Mouse (Mus musculus) limb, embryonic 15.5 days (tissue): ENCODE results near the gene Npas4. TPM values are rescaled to one million over a fixed set of nuclear protein-coding genes. Genes with fewer than 3 reads are reported as not detected.

Experiments used
- ATAC-seq: fragments of 200-750 bp; cut with Nextera tagmentation; 2 replicates; pipeline ENCODE4 v1.8.0; 2017; ENCODE audit warnings: low read depth, moderate TSS enrichment; ENCODE audit not compliant: insufficient number of reproducible peaks, low FRiP score, low TSS enrichment
- H3K27ac ChIP-seq: fragments of 300-500 bp; sonication (generic); 2 replicates; pipeline ENCODE4 v1.5.1; 2015; ENCODE audit warnings: moderate library complexity, mild to moderate bottlenecking, inconsistent platforms
- H3K27me3 ChIP-seq: fragments of 300-500 bp; sonication (generic); 2 replicates; pipeline ENCODE4 v1.6.1; 2015; ENCODE audit warnings: inconsistent platforms
- H3K36me3 ChIP-seq: fragments of 300-500 bp; sonication (generic); 2 replicates; pipeline ENCODE4 v1.6.1; 2015; ENCODE audit warnings: inconsistent platforms
- H3K4me1 ChIP-seq: fragments of 300-500 bp; sonication (generic); 2 replicates; pipeline ENCODE4 v1.6.1; 2015; ENCODE audit warnings: inconsistent platforms
- H3K4me2 ChIP-seq: fragments of 300-500 bp; sonication (generic); 2 replicates; pipeline ENCODE4 v1.6.1; 2015; ENCODE audit warnings: mild to moderate bottlenecking, inconsistent platforms
- H3K4me3 ChIP-seq: fragments of 300-500 bp; sonication (generic); 2 replicates; pipeline ENCODE4 v1.5.1; 2015; ENCODE audit warnings: mild to moderate bottlenecking, inconsistent platforms
- H3K9ac ChIP-seq: fragments of 300-500 bp; sonication (generic); 2 replicates; pipeline ENCODE4 v1.6.1; 2015; ENCODE audit warnings: inconsistent platforms
- H3K9me3 ChIP-seq: fragments of 300-500 bp; sonication (generic); 2 replicates; pipeline ENCODE4 v1.6.1; 2016; ENCODE audit warnings: inconsistent platforms
- WGBS: fragments of 180-500 bp; shearing (Covaris S2); methylation state at CpG from one replicate; pipeline ENCODE4 v1.1.7; 2015; 5-methylcytosine and 5-hydroxymethylcytosine counted together
- polyA plus RNA-seq: library from polyadenylated mRNA; unstranded; fragments of >200 nt; fragmentation: Nextera tagmentation; extraction: Ambion mirVana; gene quantifications from 2 replicates; pipeline ENCODE4 v1.2.1, GENCODE M21; 2015

The Npas4 gene
- not detected in 2 replicates for polyA plus RNA-seq

DNA sequence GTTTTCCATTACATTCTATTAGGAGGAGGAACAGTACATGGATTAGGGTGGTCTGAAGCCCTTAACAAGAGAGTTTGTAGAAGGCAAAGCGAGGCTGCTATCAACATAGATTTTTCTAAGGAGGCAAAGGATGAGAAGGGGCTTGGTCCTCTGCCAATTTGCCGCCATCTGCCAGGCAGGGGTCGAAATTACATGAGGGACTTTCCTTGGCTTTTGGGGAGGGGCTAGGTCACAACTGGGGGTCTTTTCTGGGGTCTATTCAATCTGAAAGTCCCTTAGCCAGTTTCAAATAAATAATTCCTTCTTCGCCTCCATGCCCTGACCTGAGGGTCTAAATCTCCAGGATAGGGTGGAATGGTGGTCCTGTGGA is at the start of gene Npas4:
Gene Npas4 (minus strand): TSS at position 61 of the 370 bp plus-strand sequence.
- Histone ChIP-seq H3K4me3 (no peak within 1 kb of the TSS), H3K4me1 (peaks cover 14% of the 10 kb centered on the region), H3K4me2 (no peak within 1 kb of the TSS), H3K9ac (no peak within 1 kb of the TSS), H3K27ac (no peak within 1 kb of the TSS), H3K27me3 (peaks cover 65% of the 10 kb centered on the region), H3K36me3 (no peaks in the 10 kb centered on the region), H3K9me3 (no peaks in the 10 kb centered on the region)
- WGBS: 24% methylated on average over 4 of the region's 4 CpGs
- ATAC-seq: no peak

DNA sequence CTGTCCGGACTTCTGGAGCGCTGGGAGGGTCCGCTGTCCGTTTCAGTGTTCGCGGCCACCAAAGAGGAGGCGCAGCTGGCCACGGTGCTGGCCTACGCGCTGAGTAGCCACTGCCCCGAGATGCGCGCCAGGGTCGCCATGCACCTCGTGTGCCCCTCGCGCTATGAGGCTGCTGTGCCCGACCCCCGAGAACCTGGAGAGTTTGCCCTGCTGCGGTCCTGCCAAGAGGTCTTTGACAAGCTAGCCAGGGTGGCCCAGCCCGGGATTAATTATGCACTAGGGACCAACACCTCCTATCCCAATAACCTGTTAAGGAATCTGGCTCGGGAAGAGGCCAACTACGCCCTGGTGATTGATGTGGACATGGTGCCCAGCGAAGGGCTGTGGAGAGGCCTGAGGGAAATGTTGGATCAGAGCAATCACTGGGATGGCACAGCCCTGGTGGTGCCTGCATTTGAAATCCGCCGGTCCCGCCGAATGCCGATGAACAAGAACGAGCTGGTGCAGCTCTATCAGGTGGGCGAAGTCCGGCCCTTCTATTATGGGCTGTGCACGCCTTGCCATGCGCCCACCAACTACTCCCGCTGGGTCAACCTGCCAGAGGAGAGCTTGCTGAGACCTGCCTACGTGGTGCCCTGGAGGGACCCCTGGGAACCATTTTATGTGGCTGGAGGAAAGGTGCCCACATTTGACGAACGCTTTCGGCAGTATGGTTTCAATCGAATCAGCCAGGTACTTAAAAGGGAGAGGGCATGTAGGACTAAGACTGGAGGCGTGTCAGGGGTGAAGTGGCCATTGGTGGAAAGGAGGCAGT is 49.4 kb upstream of the Npas4 start:
- H3K4me1 ChIP-seq: peaks cover 35% of the 10 kb centered on the region
- H3K27ac ChIP-seq: peak overlapping the region; percentile 76; the same call in 1 of the 2 replicates
- no peak for ATAC-seq
- peak overlapping the region; percentile 95 for H3K4me2 ChIP-seq
- WGBS: 7% methylated on average over 41 of the region's 41 CpGs
- no peaks in the 10 kb centered on the region for H3K9me3 ChIP-seq
- 0 out of 2 replicates have a peak, but pooled peaks cover 8% of the 10 kb centered on the region for H3K36me3 ChIP-seq
- H3K4me3 ChIP-seq: peak overlapping the region; percentile 87
- peak overlapping the region; percentile 89 for H3K9ac ChIP-seq
- H3K27me3 ChIP-seq: no peaks in the 10 kb centered on the region

DNA sequence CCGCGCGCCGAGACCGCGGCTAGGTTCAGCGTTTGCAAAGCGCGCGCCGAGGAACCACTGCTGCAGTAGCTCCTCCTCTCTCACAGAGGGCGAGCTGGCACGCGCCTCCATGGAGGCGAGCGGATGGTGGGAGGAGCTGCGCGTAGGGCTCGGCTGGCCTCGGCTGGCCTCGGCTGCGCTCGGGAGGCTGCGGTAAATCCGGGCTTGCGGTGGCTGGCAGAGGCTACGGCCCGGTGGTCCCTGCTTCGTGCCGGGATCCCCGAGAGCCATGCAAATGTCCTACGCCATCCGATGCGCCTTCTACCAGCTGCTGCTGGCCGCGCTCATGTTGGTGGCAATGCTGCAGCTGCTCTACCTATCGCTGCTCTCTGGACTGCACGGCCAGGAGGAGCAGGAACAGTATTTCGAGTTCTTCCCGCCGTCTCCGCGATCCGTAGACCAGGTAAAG is 48.6 kb upstream of the Npas4 start, which contains the start of the genes B4gat1 and AC124502.3:
Gene B4gat1 (plus strand): TSS at position 118 of the 448 bp plus-strand sequence.
Gene AC124502.3 (plus strand): TSS at position 183 of the 448 bp plus-strand sequence.
- 0 out of 2 replicates have a peak, but pooled peaks cover 8% of the 10 kb centered on the region for H3K36me3 ChIP-seq
- H3K4me3 ChIP-seq: peak within 1 kb of the TSS; percentile 87
- H3K4me1 ChIP-seq: peaks cover 35% of the 10 kb centered on the region
- WGBS: under 1% methylated on average over 38 of the region's 44 CpGs
- ATAC-seq: peak; percentile 89
- peak within 1 kb of the TSS; percentile 89 for H3K9ac ChIP-seq
- H3K9me3 ChIP-seq: no peaks in the 10 kb centered on the region
- peak within 1 kb of the TSS; percentile 76 for H3K27ac ChIP-seq
- peak within 1 kb of the TSS; percentile 95 for H3K4me2 ChIP-seq
- H3K27me3 ChIP-seq: no peaks in the 10 kb centered on the region

DNA sequence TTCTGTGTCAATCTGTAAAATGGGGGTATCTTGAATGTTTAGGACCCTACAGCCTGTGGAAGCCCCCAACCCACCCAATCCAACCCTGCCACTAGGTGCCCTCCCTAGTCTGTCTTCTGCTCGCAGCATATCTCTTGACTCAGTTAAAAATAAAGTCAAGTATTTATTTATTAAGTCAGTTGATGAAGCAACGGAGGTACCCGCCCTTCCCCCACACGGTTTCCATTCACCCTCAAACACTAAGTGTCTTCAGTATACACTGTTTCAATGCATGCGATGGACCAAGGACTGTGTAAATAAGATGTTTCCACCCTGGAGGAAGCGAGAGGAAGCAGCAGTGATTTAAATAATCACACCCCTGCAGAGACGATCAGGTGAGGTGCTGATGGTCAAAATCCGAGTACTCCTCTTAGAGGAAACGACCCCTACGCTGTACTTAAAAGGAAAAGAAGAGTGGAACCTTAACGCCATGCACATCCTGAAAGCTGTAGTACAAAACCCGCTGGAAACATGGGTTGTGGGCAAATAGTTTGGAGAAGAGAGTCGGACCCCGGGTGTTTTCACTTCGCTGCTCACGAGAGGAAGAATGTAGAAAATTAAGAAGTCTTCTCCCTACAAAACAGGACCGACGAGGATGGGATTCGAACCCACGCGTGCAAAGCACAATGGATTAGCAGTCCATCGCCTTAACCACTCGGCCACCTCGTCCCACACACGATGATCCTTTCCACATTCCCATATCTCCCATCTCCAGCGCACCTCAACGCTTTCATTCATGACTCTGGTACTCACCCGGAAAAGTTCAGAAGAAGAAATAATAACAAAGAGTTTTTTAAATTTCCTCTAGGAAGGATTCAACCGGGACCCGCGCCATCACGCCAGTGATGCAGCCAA is 47.8 kb upstream of the Npas4 start:
- H3K9me3 ChIP-seq: no peaks in the 10 kb centered on the region
- 4% methylated on average over 32 of the region's 32 CpGs for WGBS
- peak overlapping the region; percentile 89 for H3K9ac ChIP-seq
- H3K4me1 ChIP-seq: peaks cover 35% of the 10 kb centered on the region
- no peaks in the 10 kb centered on the region for H3K27me3 ChIP-seq
- peak overlapping the region; percentile 95 for H3K4me2 ChIP-seq
- peak overlapping the region; percentile 87 for H3K4me3 ChIP-seq
- 0 out of 2 replicates have a peak, but pooled peaks have one; percentile 26 for ATAC-seq
- 0 out of 2 replicates have a peak, but pooled peaks cover 5% of the 10 kb centered on the region for H3K36me3 ChIP-seq
- peak overlapping the region; percentile 76 for H3K27ac ChIP-seq

DNA sequence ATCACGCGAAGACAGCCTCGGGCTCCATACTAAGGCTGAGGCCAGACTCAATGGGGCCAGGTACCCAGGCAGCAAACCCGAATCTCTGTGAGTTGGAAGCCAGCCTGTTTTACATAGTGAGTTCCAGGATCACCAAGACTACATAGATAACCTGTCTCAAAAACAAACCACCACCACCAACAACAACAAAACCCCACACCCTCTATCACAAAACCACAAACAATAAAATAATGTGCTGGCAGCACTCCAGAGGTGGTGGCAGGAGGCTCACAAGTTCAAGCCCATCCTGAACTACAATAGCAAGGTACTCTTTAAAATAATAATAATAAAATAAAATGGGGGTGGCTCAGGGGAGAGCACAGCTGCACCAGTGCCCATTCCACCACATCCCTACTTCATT is 46.5 kb upstream of the Npas4 start:
- peaks cover 4% of the 10 kb centered on the region for H3K36me3 ChIP-seq
- 77% methylated on average over 4 of the region's 4 CpGs for WGBS
- no peak for ATAC-seq

DNA sequence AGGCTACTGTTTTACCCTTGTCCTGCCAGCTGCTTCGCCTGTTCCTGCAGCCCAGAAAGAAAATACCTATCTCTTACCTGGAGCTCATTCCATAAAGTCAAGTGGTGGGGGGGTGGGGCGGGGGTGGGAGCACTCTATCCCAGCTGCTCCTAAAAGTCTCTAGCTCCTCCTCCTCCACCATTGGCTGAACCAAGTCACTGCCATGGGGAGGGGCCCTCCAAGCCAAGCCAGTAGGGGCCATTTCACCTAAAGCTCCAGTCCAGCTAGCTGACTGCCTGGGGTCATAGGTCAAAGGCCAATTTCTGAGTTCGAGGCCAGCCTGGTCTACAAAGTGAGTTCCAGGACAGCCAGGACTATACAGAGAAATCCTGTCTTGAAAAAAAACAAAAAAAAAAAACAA is 42.6 kb upstream of the Npas4 start:
- Histone ChIP-seq H3K4me3 (no peak overlapping the region), H3K27ac (no peak overlapping the region), H3K36me3 (peaks cover 37% of the 10 kb centered on the region), H3K9me3 (no peaks in the 10 kb centered on the region), H3K4me1 (peaks cover 4% of the 10 kb centered on the region; the same call in 1 of the 2 replicates), H3K27me3 (no peaks in the 10 kb centered on the region), H3K9ac (no peak overlapping the region), H3K4me2 (no peak overlapping the region)
- ATAC-seq: no peak
- WGBS: 63% methylated on average over 3 of the region's 3 CpGs

More for the DNA sequence above, 46.5 kb upstream of the Npas4 start:
- Histone ChIP-seq H3K27ac (no peak overlapping the region), H3K27me3 (no peaks in the 10 kb centered on the region), H3K4me3 (no peak overlapping the region), H3K9me3 (no peaks in the 10 kb centered on the region), H3K9ac (no peak overlapping the region), H3K4me1 (peaks cover 28% of the 10 kb centered on the region), H3K4me2 (no peak overlapping the region)

DNA sequence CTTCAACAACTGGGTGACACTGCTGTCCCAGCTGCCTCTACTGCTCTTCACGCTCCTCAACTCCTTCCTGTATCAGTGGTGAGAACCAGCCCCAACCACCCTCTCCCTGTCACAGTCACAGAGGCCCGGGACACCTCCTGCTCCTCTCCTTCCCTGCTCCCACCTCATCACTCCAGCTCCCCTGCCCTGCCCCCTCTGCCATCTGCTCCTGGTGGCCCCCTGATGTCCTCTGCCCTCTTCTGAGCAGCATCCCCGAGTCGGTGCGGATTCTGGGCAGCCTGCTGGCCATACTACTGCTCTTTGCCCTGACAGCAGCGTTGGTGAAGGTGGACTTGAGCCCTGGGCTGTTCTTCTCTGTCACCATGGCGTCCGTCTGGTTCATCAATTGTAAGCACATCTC is 36.0 kb upstream of the Npas4 start:
- no peaks in the 10 kb centered on the region for H3K9me3 ChIP-seq
- no peak for ATAC-seq
- no peaks in the 10 kb centered on the region for H3K27me3 ChIP-seq
- no peak overlapping the region for H3K27ac ChIP-seq
- no peak overlapping the region for H3K4me2 ChIP-seq
- no peak overlapping the region for H3K9ac ChIP-seq
- H3K36me3 ChIP-seq: peaks cover 31% of the 10 kb centered on the region
- peaks cover 9% of the 10 kb centered on the region; the same call in 1 of the 2 replicates for H3K4me1 ChIP-seq
- WGBS: 92% methylated on average over 8 of the region's 8 CpGs
- no peak overlapping the region for H3K4me3 ChIP-seq

DNA sequence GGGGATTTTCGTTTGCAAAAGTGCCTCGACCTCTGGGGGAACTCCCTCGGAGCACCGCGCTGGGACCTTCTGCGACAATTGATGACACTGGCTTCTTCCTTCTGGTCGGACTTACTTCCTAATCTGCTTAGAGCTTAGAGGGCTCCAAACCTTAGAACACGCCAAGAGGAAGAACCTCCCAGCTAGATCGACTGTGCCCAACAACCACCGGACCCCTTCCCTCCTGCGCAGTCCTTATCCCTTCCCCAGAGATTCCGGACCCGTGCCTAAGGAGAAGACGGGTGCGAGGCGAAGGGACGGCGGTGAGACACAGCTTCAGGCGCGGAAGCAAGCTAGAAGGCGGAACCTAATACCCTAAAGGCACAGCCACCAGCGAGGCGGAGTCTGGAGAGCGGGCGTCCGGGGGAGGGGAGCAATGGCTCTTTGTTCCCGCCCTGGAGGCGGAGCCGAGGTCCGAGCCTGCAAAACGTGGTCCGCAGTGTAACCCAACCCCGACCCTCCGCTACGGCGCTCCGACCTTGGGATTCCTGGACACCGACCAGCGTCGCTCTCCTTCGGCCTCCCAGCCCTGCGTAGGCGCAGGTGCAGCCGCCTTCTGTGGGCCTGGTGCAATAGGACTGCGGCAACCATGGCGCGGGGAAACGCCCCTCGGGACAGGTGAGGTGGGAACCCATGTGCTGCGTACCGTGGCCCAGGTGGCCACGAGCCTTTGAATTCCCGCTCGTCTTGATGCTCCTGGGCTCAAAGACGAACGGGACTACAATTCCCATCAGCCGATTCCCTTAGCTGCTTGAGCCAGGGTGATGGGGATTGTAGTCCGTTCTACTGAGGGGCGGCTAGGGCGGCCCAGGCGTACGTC is 33.7 kb upstream of the Npas4 start, which contains the start of gene Slc29a2:
Gene Slc29a2 (plus strand): TSS at position 240 of the 859 bp plus-strand sequence.
- H3K36me3 ChIP-seq: peaks cover 10% of the 10 kb centered on the region
- H3K4me3 ChIP-seq: peak within 1 kb of the TSS; percentile 70
- H3K27me3 ChIP-seq: no peaks in the 10 kb centered on the region
- peak; percentile 93 for ATAC-seq
- H3K9me3 ChIP-seq: no peaks in the 10 kb centered on the region
- peak within 1 kb of the TSS; percentile 95 for H3K4me2 ChIP-seq
- under 1% methylated on average over 62 of the region's 62 CpGs for WGBS
- peaks cover 9% of the 10 kb centered on the region; the same call in 1 of the 2 replicates for H3K4me1 ChIP-seq
- peak within 1 kb of the TSS; percentile 80 for H3K27ac ChIP-seq
- H3K9ac ChIP-seq: peak within 1 kb of the TSS; percentile 65

DNA sequence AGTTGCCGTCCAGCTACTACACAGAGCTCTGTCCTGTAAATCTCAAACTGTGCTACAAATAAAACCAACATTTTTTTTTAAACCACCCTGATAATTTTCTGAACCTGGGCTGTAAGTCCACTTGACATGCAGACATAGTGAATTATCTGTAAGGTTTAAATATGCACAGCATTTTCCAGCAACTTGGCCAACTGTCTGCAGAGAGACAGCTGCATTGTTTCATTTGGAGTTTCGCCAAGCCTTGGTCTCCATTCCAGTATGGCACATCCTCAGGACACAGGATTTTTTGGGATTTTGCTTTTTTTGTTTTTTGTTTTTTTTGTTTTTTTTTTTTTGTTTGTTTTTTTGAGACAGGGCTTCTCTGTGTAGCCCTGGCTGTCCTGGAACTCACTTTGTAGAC is 31.3 kb upstream of the Npas4 start:
- Histone ChIP-seq H3K4me3 (no peak overlapping the region), H3K4me1 (peaks cover 14% of the 10 kb centered on the region; the same call in 1 of the 2 replicates), H3K4me2 (no peak overlapping the region), H3K36me3 (no peaks in the 10 kb centered on the region), H3K9ac (no peak overlapping the region), H3K27ac (no peak overlapping the region), H3K9me3 (no peaks in the 10 kb centered on the region), H3K27me3 (no peaks in the 10 kb centered on the region)
- no peak for ATAC-seq
- WGBS: 83% methylated on average over 2 of the region's 2 CpGs

DNA sequence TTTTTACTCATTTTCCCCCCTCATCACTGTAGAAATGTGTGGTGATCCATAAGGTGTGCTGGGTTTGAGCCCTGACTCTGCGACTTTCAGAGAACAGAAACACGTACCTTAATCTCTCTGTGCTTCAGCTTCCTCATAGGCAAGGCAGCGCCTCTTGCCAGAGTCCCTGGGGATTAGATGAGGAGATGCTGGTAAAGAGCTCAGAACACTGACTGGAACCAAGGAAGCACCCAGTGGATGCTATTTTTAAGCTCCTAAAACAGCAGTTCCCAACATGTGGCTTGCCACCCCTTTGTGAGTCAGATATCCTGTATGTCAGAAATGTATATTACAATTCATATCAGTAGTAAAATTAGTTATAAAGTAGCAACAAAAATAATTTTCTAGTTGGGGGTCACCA is 28.1 kb upstream of the Npas4 start:
- Histone ChIP-seq H3K4me3 (no peak overlapping the region), H3K4me2 (no peak overlapping the region), H3K27ac (peak overlapping the region; percentile 22), H3K36me3 (no peaks in the 10 kb centered on the region), H3K27me3 (no peaks in the 10 kb centered on the region), H3K9me3 (no peaks in the 10 kb centered on the region), H3K4me1 (peaks cover 11% of the 10 kb centered on the region; the same call in 1 of the 2 replicates), H3K9ac (no peak overlapping the region)
- 82% methylated on average over 3 of the region's 3 CpGs for WGBS
- ATAC-seq: no peak

DNA sequence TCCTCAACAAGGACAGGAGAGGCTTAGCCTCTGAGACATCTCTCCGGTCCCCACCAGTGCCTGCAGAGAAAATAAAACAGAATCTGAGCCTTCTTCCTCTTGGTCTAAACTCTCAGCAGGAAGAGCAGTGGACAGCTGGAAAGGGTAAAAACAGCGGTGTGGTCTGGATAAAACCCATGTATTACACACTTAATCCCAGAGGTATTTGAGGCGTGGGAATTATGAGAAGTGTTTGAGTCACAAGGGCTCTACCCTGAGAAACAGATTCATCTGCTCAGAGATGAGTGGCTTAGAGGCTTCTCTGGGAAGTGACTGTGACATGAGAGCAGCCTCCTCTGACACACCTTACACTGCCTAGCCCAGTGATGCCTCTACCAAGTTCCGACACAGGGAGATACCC is 27.5 kb upstream of the Npas4 start:
- Histone ChIP-seq H3K4me1 (peaks cover 10% of the 10 kb centered on the region; the same call in 1 of the 2 replicates), H3K4me2 (no peak overlapping the region), H3K27ac (no peak overlapping the region; the same call in 1 of the 2 replicates), H3K27me3 (no peaks in the 10 kb centered on the region), H3K36me3 (no peaks in the 10 kb centered on the region), H3K9ac (no peak overlapping the region), H3K4me3 (no peak overlapping the region), H3K9me3 (no peaks in the 10 kb centered on the region)
- ATAC-seq: no peak
- 75% methylated on average over 4 of the region's 4 CpGs for WGBS
